Mouse (Mus musculus): ENCODE measurements around the gene Gm6169. TPM values are rescaled to one million over a fixed set of nuclear protein-coding genes. Genes with fewer than 3 reads are reported as not detected.
"Not testable (repeated sequence)": the region's sequence is repeated elsewhere in the genome, so short reads cannot be mapped to it uniquely, and the experiment has no call there.

Gm6169 gene
- 0.48 and 0.53 TPM in 2 replicates for polyA plus RNA-seq (2014; fragmentation: Nextera tagmentation; extraction: Ambion mirVana)

DNA sequence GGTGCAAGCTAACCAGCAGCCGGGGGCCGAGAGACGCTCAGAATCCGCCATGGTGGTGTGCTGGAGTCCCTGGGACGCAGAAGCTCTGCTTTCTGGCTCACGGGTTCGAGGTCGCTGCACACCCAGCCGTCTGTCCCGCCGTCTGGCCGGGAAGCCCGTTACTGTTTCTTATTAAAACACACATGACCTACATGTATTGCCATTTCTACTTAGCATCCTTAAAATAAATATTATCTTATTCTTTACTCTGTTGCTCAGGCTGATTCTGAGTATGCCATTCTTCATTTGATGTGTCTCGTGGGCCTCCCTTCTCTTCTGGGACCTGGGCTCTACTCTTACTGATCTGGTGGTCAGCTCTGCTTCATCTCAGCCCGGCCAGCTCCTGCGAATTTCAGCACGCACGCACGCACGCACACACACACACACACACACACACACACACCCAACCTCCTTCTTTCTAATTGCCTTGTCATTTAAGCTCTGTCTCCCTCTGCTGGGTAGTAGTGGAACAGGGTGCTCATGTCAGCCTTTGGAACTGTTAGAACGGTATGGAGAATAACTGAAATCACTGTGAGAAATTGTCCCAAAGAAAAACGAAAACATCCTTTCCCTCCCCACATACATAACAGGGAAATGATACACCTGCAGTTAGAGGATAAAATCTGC lies at the start of gene Gm6169:
TSS of gene Gm6169 (minus strand) at position 51 of the 666 bp plus-strand sequence.
- Histone ChIP-seq H3K9ac (ENCODE audit: low read length) (no peak within 1 kb of the TSS), H3K36me3 (ENCODE audit: control insufficient read depth, insufficient read depth, low read length) (no peaks in the 10 kb centered on the region), H3K4me1 (ENCODE audit: control insufficient read depth, insufficient read depth, low read length) (no peaks in the 10 kb centered on the region), H3K4me2 (no peak within 1 kb of the TSS), H3K27me3 (ENCODE audit: control insufficient read depth, insufficient read depth, low read length) (no peaks in the 10 kb centered on the region), H3K4me3 (ENCODE audit: low read depth, low read length) (no peak within 1 kb of the TSS), H3K27ac (ENCODE audit: low read depth, low read length) (no peak within 1 kb of the TSS), H3K9me3 (ENCODE audit: control insufficient read depth, low read length) (no peaks in the 10 kb centered on the region)
- 84% methylated on average over 22 of the region's 22 CpGs for WGBS
- DNase-seq (ENCODE audit: low spot score, missing footprints) (peak; percentile 91), ATAC-seq (ENCODE audit: low FRiP score) (peak; percentile 19; the same call in 1 of the 2 replicates)

DNA sequence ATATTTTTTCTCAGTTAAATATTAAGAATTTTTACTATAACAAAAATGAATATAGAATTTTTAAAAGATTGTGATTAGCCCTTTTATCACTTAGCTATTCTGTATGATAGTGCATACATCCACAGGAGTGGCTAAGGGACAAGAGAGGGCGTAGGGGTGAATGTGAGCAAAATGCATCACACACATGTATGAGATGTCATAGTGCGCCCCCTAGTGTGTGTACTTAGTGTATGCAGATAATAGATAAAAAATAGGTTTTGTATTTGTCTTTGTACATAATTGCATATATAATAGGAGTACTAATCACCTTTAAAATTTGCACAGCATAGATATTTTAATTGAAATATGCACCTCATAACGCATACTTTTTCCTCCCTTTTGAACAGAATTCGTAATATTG lies 46.8 kb upstream of the Gm6169 start:
- peaks cover 15% of the 10 kb centered on the region; the same call in 1 of the 2 replicates for H3K36me3 ChIP-seq (ENCODE audit: control insufficient read depth, insufficient read depth, low read length)
- DNase-seq (ENCODE audit: low spot score, missing footprints): peak; percentile 80

DNA sequence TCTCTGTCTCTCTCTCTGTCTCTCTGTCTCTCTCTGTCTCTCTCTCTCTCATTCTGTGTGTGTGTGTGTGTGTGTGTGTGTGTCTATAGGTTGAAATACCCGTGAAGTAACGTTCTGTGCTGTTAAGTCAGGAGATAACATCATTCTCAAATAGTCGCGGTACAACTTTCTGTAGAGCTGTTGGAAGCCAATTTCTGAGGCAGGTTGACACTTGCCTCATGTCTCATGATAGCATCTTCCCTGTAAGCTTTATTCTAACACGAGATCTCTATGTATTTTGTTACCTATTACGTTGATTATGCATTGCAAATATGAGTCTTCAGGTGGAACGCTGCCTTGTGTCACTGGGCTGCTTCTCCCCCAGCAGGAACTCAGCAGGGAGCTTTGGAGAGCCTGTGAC lies 43.3 kb upstream of the Gm6169 start:
- no peaks in the 10 kb centered on the region for H3K27me3 ChIP-seq (ENCODE audit: control insufficient read depth, insufficient read depth, low read length)
- no peak overlapping the region for H3K27ac ChIP-seq (ENCODE audit: low read depth, low read length)
- WGBS: 88% methylated on average over 7 of the region's 7 CpGs
- H3K4me2 ChIP-seq: no peak overlapping the region
- no peak for ATAC-seq (ENCODE audit: low FRiP score)
- peaks cover 6% of the 10 kb centered on the region; the same call in 1 of the 2 replicates for H3K36me3 ChIP-seq (ENCODE audit: control insufficient read depth, insufficient read depth, low read length)
- no peak overlapping the region for H3K9ac ChIP-seq (ENCODE audit: low read length)
- DNase-seq (ENCODE audit: low spot score, missing footprints): no peak
- no peaks in the 10 kb centered on the region for H3K9me3 ChIP-seq (ENCODE audit: control insufficient read depth, low read length)
- H3K4me3 ChIP-seq (ENCODE audit: low read depth, low read length): no peak overlapping the region
- 0 out of 2 replicates have a peak, but pooled peaks cover 4% of the 10 kb centered on the region for H3K4me1 ChIP-seq (ENCODE audit: control insufficient read depth, insufficient read depth, low read length)

More for the DNA sequence above, 46.8 kb upstream of the Gm6169 start:
- Histone ChIP-seq H3K27me3 (ENCODE audit: control insufficient read depth, insufficient read depth, low read length) (no peaks in the 10 kb centered on the region), H3K4me1 (ENCODE audit: control insufficient read depth, insufficient read depth, low read length) (no peaks in the 10 kb centered on the region), H3K4me2 (no peak overlapping the region), H3K9ac (ENCODE audit: low read length) (no peak overlapping the region), H3K27ac (ENCODE audit: low read depth, low read length) (no peak overlapping the region), H3K9me3 (ENCODE audit: control insufficient read depth, low read length) (no peaks in the 10 kb centered on the region), H3K4me3 (ENCODE audit: low read depth, low read length) (no peak overlapping the region)
- 62% methylated on average over 4 of the region's 4 CpGs for WGBS
- no peak for ATAC-seq (ENCODE audit: low FRiP score)

DNA sequence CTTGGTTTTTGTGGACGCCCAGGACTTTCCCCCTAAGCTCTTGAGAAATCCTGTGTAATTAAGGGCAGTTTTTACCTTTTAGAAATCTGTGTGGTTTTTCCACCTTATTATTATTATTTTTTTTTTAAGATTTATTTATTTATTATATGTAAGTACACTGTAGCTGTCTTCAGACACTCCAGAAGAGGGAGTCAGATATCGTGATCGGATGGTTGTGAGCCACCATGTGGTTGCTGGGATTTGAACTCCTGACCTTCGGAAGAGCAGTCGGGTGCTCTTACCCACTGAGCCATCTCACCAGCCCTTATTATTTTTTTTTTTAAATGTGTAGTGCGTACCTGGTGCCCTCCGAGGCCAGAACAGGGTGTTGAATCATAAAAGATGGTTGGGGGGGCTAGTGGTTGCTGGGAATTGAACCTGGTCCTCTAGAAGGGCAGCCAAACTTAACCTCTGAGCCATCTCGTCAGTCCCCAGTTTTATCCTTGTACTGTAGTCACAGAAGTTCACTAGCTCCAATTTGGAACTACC lies 39.4 kb upstream of the Gm6169 start:
- not testable (repeated sequence) for H3K36me3 ChIP-seq (ENCODE audit: control insufficient read depth, insufficient read depth, low read length); H3K4me1 ChIP-seq (ENCODE audit: control insufficient read depth, insufficient read depth, low read length); H3K27me3 ChIP-seq (ENCODE audit: control insufficient read depth, insufficient read depth, low read length); ATAC-seq (ENCODE audit: low FRiP score); H3K9me3 ChIP-seq (ENCODE audit: control insufficient read depth, low read length)
- peak; percentile 59 for DNase-seq (ENCODE audit: low spot score, missing footprints)
- H3K9ac ChIP-seq (ENCODE audit: low read length): peak overlapping the region; percentile 79
- H3K4me3 ChIP-seq (ENCODE audit: low read depth, low read length): peak overlapping the region; percentile 82
- peak overlapping the region; percentile 51 for H3K4me2 ChIP-seq
- peak overlapping the region; percentile 71; the same call in 1 of the 2 replicates for H3K27ac ChIP-seq (ENCODE audit: low read depth, low read length)
- WGBS: 37% methylated on average over 8 of the region's 8 CpGs

DNA sequence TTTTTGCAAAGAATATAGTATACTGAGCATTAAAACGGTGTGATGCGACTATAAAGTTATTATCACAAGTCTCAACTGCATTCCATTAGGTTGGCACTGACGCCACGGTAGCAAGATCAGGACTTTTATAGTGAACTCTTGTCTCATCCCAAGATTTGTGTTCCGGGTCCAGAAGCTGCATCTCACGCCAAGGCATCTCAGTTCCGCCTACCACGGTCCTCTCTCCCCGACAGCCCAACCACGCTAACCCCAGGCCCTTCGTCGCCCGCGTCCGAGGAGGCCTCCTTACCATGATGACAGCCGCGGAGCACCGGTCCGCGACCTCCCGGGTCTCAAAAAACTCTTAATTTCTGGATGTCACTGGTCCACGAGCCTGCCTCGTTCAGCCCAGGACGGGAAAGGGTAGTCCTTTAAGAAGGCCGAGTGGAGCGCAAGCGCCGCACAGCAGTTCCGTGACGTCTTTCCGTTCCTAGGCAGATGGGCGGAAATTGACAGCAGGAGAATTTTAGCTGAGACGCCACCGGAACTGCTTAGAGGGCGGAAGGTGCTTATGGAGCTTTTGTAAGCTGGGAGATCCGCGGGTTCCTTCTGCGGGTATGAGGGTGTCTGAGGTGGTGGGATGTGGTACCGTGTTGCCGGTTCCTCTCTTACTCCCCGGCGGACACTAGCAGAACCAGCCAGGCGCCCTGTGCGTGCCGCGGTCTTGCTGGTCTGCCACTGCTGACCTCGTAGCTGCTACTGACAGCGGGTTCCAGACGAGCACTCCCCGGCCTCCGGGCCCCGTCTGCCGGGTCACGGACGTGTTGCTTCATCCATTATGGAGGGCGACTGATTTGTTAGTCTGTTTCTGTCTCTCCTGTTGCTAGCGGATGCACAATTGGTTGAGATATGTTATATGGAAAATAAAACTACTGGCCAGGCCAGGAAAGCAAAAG lies 38.7 kb upstream of the Gm6169 start, which contains the start of the genes Gfm2 and Nsa2:
TSS of gene Gfm2 (plus strand) at position 472 of the 935 bp plus-strand sequence.
TSS of gene Nsa2 (minus strand) at position 472 of the 935 bp plus-strand sequence.
- peak within 1 kb of the TSS; percentile 71 for H3K27ac ChIP-seq (ENCODE audit: low read depth, low read length)
- peak within 1 kb of the TSS; percentile 82 for H3K4me3 ChIP-seq (ENCODE audit: low read depth, low read length)
- DNase-seq (ENCODE audit: low spot score, missing footprints): peak; percentile 98
- H3K9me3 ChIP-seq (ENCODE audit: control insufficient read depth, low read length): no peaks in the 10 kb centered on the region
- peak; percentile 96 for ATAC-seq (ENCODE audit: low FRiP score)
- H3K4me2 ChIP-seq: peak within 1 kb of the TSS; percentile 75
- WGBS: under 1% methylated on average over 57 of the region's 57 CpGs
- H3K4me1 ChIP-seq (ENCODE audit: control insufficient read depth, insufficient read depth, low read length): peaks cover 4% of the 10 kb centered on the region; the same call in 1 of the 2 replicates
- H3K36me3 ChIP-seq (ENCODE audit: control insufficient read depth, insufficient read depth, low read length): no peaks in the 10 kb centered on the region; the same call in 1 of the 2 replicates
- H3K27me3 ChIP-seq (ENCODE audit: control insufficient read depth, insufficient read depth, low read length): no peaks in the 10 kb centered on the region
- H3K9ac ChIP-seq (ENCODE audit: low read length): peak within 1 kb of the TSS; percentile 79

DNA sequence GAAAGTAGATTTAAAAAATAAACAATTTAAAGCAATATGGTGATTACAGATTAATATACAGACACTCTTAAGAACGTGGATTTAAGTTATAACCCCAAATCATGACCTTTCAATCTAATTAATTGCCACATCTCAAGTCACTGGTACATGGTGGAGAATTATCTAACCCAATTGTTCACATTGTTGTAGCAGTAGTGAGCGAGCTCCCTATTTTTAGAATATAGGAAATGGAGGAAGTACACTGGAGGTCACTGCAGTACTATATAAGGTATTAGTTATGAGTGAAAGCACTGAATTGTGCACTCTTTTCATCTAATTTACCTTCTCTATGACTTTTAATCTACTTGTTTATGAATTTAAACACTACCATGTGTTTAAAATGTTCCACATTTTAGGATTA lies 31.4 kb upstream of the Gm6169 start:
- H3K9me3 ChIP-seq (ENCODE audit: control insufficient read depth, low read length); DNase-seq (ENCODE audit: low spot score, missing footprints); H3K4me1 ChIP-seq (ENCODE audit: control insufficient read depth, insufficient read depth, low read length); ATAC-seq (ENCODE audit: low FRiP score); H3K36me3 ChIP-seq (ENCODE audit: control insufficient read depth, insufficient read depth, low read length); H3K27ac ChIP-seq (ENCODE audit: low read depth, low read length); H3K4me2 ChIP-seq; H3K9ac ChIP-seq (ENCODE audit: low read length); H3K27me3 ChIP-seq (ENCODE audit: control insufficient read depth, insufficient read depth, low read length); H3K4me3 ChIP-seq (ENCODE audit: low read depth, low read length): not testable (repeated sequence)
- WGBS: no CpG with 5 or more reads among the region's 2 CpGs

DNA sequence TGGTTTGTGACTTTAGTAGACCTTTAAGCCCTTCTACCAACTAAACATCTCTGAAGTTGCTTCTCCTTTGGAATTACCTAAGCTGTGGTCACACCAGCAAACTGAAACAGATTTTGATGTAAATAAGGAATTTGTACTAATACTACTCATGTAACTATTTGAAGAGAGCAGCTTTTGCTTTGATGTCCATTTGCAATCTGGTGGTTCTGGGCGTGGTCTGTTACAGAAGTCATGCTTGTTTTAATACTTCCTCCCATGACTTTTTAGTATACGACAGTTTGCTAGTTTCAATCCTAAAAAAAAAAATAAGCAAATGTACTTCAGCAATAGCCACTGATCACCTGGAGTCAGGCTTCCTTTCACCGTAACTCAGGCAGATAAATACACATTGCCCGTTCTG lies 30.6 kb upstream of the Gm6169 start:
- 95% methylated on average over 2 of the region's 4 CpGs for WGBS
- not testable (repeated sequence) for H3K4me2 ChIP-seq; H3K4me3 ChIP-seq (ENCODE audit: low read depth, low read length); H3K9ac ChIP-seq (ENCODE audit: low read length); H3K4me1 ChIP-seq (ENCODE audit: control insufficient read depth, insufficient read depth, low read length); DNase-seq (ENCODE audit: low spot score, missing footprints); H3K27ac ChIP-seq (ENCODE audit: low read depth, low read length); H3K36me3 ChIP-seq (ENCODE audit: control insufficient read depth, insufficient read depth, low read length); ATAC-seq (ENCODE audit: low FRiP score); H3K9me3 ChIP-seq (ENCODE audit: control insufficient read depth, low read length); H3K27me3 ChIP-seq (ENCODE audit: control insufficient read depth, insufficient read depth, low read length)

DNA sequence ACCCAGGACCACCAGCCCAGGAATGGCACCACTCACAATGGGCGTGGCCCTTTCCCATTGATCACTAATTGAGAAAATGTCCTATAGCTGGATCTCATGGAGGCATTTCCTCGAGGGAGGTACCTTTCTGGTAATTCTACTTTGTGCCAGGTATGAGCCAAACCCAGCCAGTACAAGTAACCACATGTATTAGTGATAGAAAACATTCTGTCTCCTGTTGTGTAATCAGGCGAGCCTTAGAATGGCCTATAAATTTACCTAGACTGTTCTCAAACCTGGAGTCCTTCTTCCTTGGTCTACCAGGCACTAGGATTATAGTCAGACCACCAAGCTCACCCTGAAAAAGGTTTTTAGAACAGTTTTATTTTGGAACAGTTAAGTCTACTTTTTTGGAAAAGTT lies 22.3 kb upstream of the Gm6169 start:
- 86% methylated on average over 3 of the region's 3 CpGs for WGBS
- Histone ChIP-seq H3K36me3 (ENCODE audit: control insufficient read depth, insufficient read depth, low read length) (no peaks in the 10 kb centered on the region), H3K9ac (ENCODE audit: low read length) (no peak overlapping the region), H3K27me3 (ENCODE audit: control insufficient read depth, insufficient read depth, low read length) (no peaks in the 10 kb centered on the region), H3K9me3 (ENCODE audit: control insufficient read depth, low read length) (no peaks in the 10 kb centered on the region), H3K4me2 (no peak overlapping the region), H3K4me3 (ENCODE audit: low read depth, low read length) (no peak overlapping the region), H3K4me1 (ENCODE audit: control insufficient read depth, insufficient read depth, low read length) (no peaks in the 10 kb centered on the region), H3K27ac (ENCODE audit: low read depth, low read length) (no peak overlapping the region)
- DNase-seq (ENCODE audit: low spot score, missing footprints) (no peak), ATAC-seq (ENCODE audit: low FRiP score) (no peak)

Data from midbrain, embryonic 11.5 days (tissue).